Mouse (Mus musculus) lung, adult 2 months (tissue): ENCODE measurements around the gene Zbtb45.

ENCODE experiments used
- CTCF ChIP-seq: fragments of 200-500 bp; IDR thresholded peaks from 2 replicates; pipeline ENCODE4 v1.5.1; 2011; ENCODE audit warnings: mild to moderate bottlenecking, low read length, control low read depth; ENCODE audit not compliant: insufficient read depth
- POLR2A ChIP-seq: fragments of 200-500 bp; IDR thresholded peaks from 2 replicates; pipeline ENCODE4 v1.6.1; 2011; ENCODE audit warnings: low read depth, mild to moderate bottlenecking, control low read depth, low read length, borderline replicate concordance; ENCODE audit errors: extremely low read depth

DNA sequence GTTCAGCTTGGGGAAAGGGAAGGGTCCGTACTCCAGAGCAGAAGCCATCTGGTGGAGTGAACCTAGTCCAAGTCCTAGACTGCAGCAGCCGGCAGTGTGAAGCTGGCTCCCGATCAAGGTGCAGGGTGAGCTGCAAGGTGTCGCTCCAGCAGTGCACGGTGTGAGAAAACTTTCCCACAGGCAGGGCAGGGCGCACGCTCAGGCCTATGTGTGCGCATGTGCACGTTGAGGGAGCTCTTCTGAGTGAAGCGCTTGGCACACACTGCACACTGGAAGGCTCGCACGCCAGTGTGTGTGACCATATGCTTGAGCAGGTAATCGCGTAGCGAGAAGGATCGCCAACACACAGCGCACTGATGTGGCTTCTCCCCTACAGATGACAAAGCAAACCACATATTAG, 3.8 kb downstream of the Zbtb45 start:
- TF ChIP-seq POLR2A = no peak
- no peak for TF ChIP-seq CTCF
